Mouse (Mus musculus): ENCODE measurements around the gene Cep19.

GRCm38 (mm10) chr16:32153976-32154375 is 54.4 kb downstream of the Cep19 start:
- TF ChIP-seq ZNF384 (IDR thresholded peaks at IDR 0.05; ENCODE audit: low read depth, low read length) (no peak), CHD2 (IDR thresholded peaks at IDR 0.05; ENCODE audit: low read depth, low read length) (no peak), ZC3H11A (IDR thresholded peaks at IDR 0.05; ENCODE audit: borderline replicate concordance, low read depth, low read length) (no peak), MAFK (IDR thresholded peaks at IDR 0.05; ENCODE audit: insufficient read depth, low read depth, low read length) (no peak), HCFC1 (IDR thresholded peaks at IDR 0.05; ENCODE audit: borderline replicate concordance, insufficient read depth, low read length) (no peak)
